Mouse (Mus musculus) cortical plate, adult 2 months (tissue): Measurements from ENCODE around the gene Plekhg2.
A peak's percentile ranks its signal among the peaks of the same experiment; 100 is the strongest.

Experiments
- CTCF ChIP-seq: fragments of 200-500 bp; IDR thresholded peaks from 2 replicates; pipeline ENCODE4 v1.5.1; 2011; ENCODE audit warnings: mild to moderate bottlenecking, control low read depth, low read length; ENCODE audit not compliant: insufficient read depth; ENCODE audit errors: extremely low read depth
- POLR2A ChIP-seq: fragments of 200-500 bp; IDR thresholded peaks from 2 replicates; pipeline ENCODE4 v1.6.1; 2011; ENCODE audit warnings: mild to moderate bottlenecking, low read length, control low read depth; ENCODE audit not compliant: insufficient read depth; ENCODE audit errors: extremely low read depth

- peak; percentile 54; the same call in 1 of the 2 replicates for TF ChIP-seq POLR2A
- no peak for TF ChIP-seq CTCF
Measured at GRCm38 (mm10) chr7:28382981-28383396, 10.6 kb upstream of the Plekhg2 start.
